Mouse (Mus musculus): Measurements from ENCODE around the gene Commd1. TPM values are rescaled to one million over a fixed set of nuclear protein-coding genes. Genes with fewer than 3 reads are reported as not detected.

Gene Commd1
- total RNA-seq (2015; ENCODE audit: low replicate concordance) (11.3 and 30.9 TPM in 2 replicates), total RNA-seq (2017; ENCODE audit: low replicate concordance) (26.3 and 36.5 TPM in 2 replicates)

DNA sequence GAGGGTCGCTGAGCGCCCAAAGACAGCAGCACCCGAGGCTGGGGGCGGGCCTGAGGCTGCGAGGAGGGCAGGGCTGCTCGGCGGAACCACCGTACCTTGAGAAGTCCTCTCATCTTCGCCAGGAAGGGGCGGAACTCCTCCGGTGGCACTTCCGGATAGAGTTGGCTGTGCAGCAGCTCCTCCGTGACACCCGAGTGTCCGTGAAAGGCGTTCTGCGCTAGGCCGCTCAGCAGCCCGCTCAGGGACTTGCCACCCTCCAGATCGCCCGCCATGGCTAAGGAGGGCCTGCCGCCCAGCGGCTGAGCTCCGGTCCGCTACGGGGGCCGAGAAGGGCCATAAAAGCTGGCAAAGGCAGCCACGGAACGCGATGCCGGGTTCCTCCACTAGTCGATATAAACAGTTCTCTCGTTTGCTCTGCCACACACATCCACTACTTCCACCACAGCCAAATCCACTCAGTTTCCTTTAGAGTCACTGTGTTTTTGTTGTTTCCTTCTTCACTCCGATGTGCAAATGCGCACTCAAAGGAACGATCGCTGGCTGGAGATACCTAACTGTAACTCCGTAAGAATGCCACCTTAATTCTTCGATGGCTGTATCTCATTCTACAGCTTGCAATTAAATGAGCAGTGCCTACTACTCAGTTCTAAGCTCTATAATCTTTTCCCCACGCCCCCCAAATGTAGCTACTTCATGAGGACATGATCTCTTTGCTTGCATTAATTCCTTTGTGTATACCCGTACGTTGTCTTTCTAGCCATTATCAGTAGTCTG is at the start of gene Commd1, which contains the start of gene Gm28048:
Commd1 (minus strand) TSS at position 399 of the 774 bp plus-strand sequence.
Gm28048 (minus strand) TSS at position 107 of the 774 bp plus-strand sequence.
- peak; percentile 90 for ATAC-seq (replicated peaks; ENCODE audit: low FRiP score, poor library complexity, severe bottlenecking)

DNA sequence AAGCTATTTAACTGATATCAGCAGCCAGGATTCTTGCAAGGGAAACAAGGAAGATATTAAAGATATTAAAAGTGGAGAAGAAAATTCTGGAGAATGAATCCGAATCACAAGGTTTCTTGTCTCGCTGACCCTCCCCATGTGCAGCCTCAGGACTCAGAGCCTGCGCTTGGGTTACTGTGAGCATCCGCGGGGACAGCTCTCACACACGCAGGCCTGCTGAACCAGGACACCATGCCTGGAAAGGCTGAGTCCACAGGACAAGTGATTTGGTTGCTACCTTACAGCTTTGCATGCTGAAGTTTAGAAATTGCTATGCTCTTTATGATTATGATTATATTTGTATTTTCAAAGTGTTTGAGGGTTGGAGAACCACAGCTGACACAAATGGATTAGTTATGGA is 47.2 kb upstream of the Commd1 start:
- ATAC-seq (replicated peaks; ENCODE audit: low FRiP score, poor library complexity, severe bottlenecking): no peak

DNA sequence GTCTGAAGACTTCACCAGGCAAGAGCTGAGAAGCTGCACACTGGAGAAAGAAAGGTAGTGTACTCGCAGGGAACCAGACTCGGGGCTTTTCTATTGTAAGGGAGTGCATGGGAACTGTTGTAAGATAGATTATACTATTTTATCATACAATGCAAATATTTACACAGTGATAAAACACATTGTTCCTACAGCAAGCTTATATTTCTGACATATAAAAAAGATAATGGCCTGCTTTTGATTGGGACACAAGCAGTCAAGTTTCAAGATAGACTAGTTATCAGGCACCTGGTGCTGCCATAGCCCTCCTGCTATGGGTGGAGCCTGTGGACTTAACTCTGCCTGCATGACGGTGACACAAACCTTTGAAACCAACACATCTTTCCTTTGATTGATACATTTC is 46.8 kb upstream of the Commd1 start:
- no peak for ATAC-seq (replicated peaks; ENCODE audit: low FRiP score, poor library complexity, severe bottlenecking)

- ATAC-seq (replicated peaks; ENCODE audit: low FRiP score, poor library complexity, severe bottlenecking): no peak
These were observed 42.0 kb upstream of the Commd1 start for GRCm38 (mm10) chr11:23024169-23024568.

DNA sequence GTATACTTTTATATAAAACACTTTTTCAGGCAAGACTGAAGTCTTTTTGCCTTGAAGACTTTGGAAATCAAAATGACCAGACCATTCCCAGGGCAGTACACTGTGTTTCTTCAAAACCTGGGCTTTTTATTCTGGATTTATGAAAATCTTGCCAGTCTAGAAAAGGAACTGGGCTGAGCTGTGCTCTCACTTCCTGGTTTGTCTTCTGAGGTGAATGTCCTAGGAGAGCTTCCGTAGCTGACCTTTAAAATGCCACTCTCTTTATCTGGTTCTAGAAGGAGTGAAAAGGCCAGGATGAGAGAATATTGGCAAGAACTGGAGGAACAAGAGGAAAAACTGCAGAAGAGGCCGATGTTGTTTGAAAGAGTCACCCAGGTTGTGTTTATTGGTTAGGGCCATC is 41.0 kb upstream of the Commd1 start:
- ATAC-seq (replicated peaks; ENCODE audit: low FRiP score, poor library complexity, severe bottlenecking): no peak

DNA sequence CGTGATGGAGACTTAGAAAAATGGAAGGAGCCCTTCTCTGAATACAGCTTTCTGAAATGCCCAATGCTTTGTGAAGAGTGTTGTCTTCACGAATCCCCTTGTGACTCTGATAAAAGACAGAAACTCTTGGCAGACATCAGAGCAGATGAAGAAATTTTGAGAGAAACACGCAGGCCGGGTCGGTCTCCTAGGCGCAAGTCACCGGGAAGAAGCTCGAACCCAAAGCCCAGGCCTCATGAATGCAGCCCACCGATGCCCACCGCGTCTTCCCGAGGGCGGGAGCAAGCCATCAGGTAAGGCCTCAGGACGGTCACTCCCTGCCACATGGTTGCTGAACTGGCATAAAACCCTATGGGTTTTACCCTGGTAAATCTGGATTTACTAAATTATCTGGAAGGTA is 38.7 kb upstream of the Commd1 start:
- ATAC-seq (replicated peaks; ENCODE audit: low FRiP score, poor library complexity, severe bottlenecking): no peak

DNA sequence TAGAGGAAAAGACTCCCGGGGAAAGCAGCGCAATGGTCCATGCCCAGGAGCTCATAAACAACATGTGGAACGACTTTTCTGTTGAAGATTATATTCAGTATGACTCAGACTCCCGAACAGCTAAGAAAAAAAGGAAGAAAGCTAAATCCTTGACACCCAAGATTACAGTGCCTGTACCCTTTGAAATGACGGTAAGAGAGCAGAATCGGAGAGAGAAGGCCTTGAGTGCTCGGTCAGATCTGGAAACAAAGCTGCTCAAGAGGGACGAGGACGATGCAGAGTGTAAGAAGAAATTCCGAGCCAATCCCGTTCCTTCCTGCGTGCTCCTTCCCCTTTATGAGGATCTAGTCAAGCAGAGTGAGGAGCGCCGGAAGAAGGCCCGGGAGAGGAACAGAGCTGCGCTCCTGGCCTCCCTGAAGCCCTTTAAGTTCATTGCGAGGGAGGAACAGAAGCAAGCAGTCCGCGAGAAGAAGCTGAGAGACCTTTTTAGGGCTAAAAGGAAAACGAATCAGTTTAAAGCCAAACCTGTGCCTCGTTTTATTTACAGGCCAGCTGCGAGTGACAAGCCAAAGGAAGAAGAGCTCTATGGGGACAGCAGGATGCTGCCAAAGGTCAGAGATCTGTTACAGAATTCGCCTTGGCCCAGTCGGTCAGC is 38.1 kb upstream of the Commd1 start:
- no peak for ATAC-seq (replicated peaks; ENCODE audit: low FRiP score, poor library complexity, severe bottlenecking)

- ATAC-seq (replicated peaks; ENCODE audit: low FRiP score, poor library complexity, severe bottlenecking): no peak
These were observed 35.8 kb upstream of the Commd1 start for GRCm38 (mm10) chr11:23017943-23018342.

GRCm38 (mm10) chr11:23014996-23015395 is 32.8 kb upstream of the Commd1 start:
- ATAC-seq (replicated peaks; ENCODE audit: low FRiP score, poor library complexity, severe bottlenecking): no peak

DNA sequence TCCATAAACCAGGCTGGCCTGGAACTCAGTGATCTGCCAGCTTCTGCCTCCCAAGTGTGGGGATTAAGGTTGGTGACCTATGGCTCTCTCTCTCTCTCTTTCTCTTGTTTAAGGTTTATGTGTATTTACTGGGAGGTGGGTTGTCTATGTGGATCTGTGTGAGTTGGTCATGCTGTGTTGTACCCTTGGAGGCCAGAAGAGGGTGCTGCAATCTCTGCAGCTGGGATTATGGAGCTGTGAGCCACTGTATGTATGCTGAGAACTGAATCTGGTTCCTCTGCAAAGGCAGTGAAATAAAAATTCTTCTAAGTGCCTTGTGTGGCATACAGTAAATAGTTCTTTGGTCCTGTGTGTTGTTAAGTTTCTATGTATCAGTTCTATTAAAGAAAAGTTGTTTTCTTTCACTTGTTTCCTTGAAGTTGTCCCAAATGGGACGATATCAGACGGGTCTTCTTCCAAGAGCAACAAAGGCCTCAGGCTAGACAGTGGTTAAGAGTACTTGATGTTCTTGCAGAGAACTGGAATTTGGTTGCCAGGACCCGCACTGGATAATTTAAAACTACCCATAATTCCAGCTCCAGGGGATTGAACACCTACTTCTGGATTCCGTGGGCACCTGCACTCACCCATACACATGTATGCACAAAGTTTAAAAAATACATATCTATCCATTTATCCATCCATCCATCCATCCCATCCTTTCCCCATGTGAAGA is 31.6 kb upstream of the Commd1 start:
- ATAC-seq (replicated peaks; ENCODE audit: low FRiP score, poor library complexity, severe bottlenecking): peak; percentile 76

- ATAC-seq (replicated peaks; ENCODE audit: low FRiP score, poor library complexity, severe bottlenecking): no peak
These were observed 30.9 kb upstream of the Commd1 start for GRCm38 (mm10) chr11:23013096-23013495.

- ATAC-seq (replicated peaks; ENCODE audit: low FRiP score, poor library complexity, severe bottlenecking): no peak
These were observed 26.6 kb upstream of the Commd1 start for GRCm38 (mm10) chr11:23008824-23009200.

GRCm38 (mm10) chr11:23008181-23008823 is 26.1 kb upstream of the Commd1 start:
- peak; percentile 87 for ATAC-seq (replicated peaks; ENCODE audit: low FRiP score, poor library complexity, severe bottlenecking)

GRCm38 (mm10) chr11:23007481-23008180 is 25.4 kb upstream of the Commd1 start, which contains the start of gene Fam161a:
Fam161a (plus strand) TSS chr11:23007531.
- peak; percentile 95 for ATAC-seq (replicated peaks; ENCODE audit: low FRiP score, poor library complexity, severe bottlenecking)

GRCm38 (mm10) chr11:23007166-23007480 is 24.9 kb upstream of the Commd1 start:
- no peak for ATAC-seq (replicated peaks; ENCODE audit: low FRiP score, poor library complexity, severe bottlenecking)

GRCm38 (mm10) chr11:23005276-23005675 is 23.1 kb upstream of the Commd1 start:
- no peak for ATAC-seq (replicated peaks; ENCODE audit: low FRiP score, poor library complexity, severe bottlenecking)

DNA sequence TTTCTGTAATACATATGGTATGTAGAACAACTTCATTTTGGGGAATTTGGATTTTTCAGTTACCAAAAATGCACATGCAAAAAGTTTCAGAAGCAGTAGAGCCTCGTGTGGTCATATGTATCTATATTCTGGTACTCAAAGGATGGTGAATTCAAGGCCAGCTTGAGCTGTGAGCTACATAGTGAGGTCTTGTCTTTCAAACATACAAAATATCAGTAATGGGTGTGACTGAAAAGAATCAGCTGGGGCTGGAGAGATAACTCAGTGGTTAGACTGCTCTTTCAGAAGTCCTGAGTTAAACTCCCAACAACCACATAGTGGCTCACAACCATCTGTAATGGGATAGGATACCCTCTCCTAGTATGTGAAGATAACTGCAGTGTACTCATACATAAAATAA is 16.1 kb upstream of the Commd1 start:
- ATAC-seq (replicated peaks; ENCODE audit: low FRiP score, poor library complexity, severe bottlenecking): peak; percentile 94

DNA sequence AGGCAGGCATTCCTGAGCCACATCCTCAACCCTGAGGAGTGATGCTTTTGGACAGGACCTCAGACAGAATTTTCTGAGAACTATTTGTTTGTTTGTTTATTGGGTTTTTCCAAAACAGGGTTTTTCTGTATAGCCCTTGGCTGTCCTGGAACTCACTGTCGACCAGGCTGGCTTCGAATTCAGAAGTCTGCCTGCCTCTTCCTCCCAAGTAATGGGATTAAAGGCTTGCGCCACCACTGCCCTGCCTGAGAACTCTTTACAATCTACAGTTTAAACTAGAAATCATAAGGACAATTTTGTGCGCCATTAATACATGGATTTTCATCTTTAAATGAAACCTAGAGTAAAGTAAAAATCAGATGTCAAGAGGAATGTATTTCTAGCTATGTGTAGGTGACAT is 13.3 kb upstream of the Commd1 start:
- ATAC-seq (replicated peaks; ENCODE audit: low FRiP score, poor library complexity, severe bottlenecking): no peak

- ATAC-seq (replicated peaks; ENCODE audit: low FRiP score, poor library complexity, severe bottlenecking): no peak
These were observed 12.1 kb upstream of the Commd1 start for GRCm38 (mm10) chr11:22994271-22994670.

Data from erythroblast, adult 5-6 weeks (primary cell).